Mouse (Mus musculus) large intestine, adult 2 months (tissue): Measurements from ENCODE around the gene Tmem251. TPM values are rescaled to one million over a fixed set of nuclear protein-coding genes. Genes with fewer than 3 reads are reported as not detected.

ENCODE experiments used
- polyA plus RNA-seq: library from polyadenylated mRNA; depleted of rRNA; stranded (reverse); fragments of >200 nt; gene quantifications from 2 replicates; pipeline ENCODE4 v1.2.3, GENCODE M21; 2012; rRNA removed

Gene Tmem251
- polyA plus RNA-seq, 1 experiment = 2.8 TPM

Other genes with a start within 250 kb of the Tmem251 start
- gene Chga, start 188.8 kb upstream of the Tmem251 start, polyA plus RNA-seq = 32.2 and 45.9 TPM in 2 replicates
- gene Itpk1, start 38.8 kb upstream of the Tmem251 start, polyA plus RNA-seq = 205 and 268 TPM in 2 replicates
- 0.45 and 0.74 TPM in 2 replicates for gene Moap1, start 101 bp upstream of the Tmem251 start, polyA plus RNA-seq
- not detected in 2 replicates for gene Gm28051, start 14.0 kb downstream of the Tmem251 start, polyA plus RNA-seq
- 8.0 and 10.3 TPM in 2 replicates for gene Gon7, start 14.0 kb downstream of the Tmem251 start, polyA plus RNA-seq
- 8.5 and 10.3 TPM in 2 replicates for gene Ubr7, start 14.2 kb downstream of the Tmem251 start, polyA plus RNA-seq
- 3.0 and 3.6 TPM in 2 replicates for gene Gm20604, start 14.9 kb downstream of the Tmem251 start, polyA plus RNA-seq
- gene Btbd7, start 134.7 kb downstream of the Tmem251 start, polyA plus RNA-seq = 5.6 and 12.4 TPM in 2 replicates
- gene Cox8c, start 155.6 kb downstream of the Tmem251 start, polyA plus RNA-seq = not detected in 2 replicates
- gene Unc79, start 205.1 kb downstream of the Tmem251 start, polyA plus RNA-seq = 0.15 and 0.22 TPM in 2 replicates